ENCODE assay signal across 9 mouse cellular contexts in the genomic region with DNA sequence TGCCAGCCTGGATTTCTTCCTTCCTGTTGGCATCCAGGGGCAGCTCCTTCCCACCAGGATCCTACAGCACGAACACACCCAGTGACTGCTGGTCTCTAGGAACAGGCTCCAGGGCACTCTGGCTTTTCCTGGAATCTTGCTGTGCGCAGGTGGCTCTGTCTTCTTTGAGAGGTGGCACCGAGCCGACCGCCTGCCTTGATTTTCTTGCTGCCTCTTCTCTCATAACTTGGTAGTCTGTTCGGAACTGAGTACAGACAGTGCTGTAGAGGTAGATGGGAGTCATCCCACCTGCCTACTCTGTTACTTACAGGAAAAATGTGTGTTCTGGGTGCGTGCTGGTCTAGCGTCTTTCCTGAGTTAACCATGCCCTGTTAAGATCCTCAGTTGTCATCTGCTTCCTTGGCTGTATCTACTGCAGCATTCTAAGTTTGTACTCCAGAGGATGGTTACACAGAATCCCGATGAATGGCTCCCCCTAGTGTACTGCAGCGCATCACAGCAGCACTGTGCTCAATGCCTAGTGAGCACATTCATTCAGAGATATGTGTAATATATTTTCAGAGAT. TPM values are rescaled to one million over a fixed set of nuclear protein-coding genes. Genes with fewer than 3 reads are reported as not detected.
DNase-seq lines count a peak whose midpoint lies in the region; ATAC-seq and TF ChIP-seq lines count a peak whose summit lies in the region.
"Had no signal": no experiment of that assay in that cellular context is flagged by ENCODE, and none has a peak within 500 bp of the region (broad histone marks: within the 10 kb centered on the region; RNA-seq: fewer than 3 reads in every experiment).

No protein-coding gene starts in this region.

- no peak overlapping the region for H3K4me3 ChIP-seq in ES-Bruce4 (ENCODE audit: low read depth, low read length)
- no peak overlapping the region for H3K4me3 ChIP-seq in embryonic facial prominence, embryonic 10.5 days
- H3K4me3 ChIP-seq in heart, postnatal 0 days (ENCODE audit: low read depth, low read length) = no peak overlapping the region
- H3K4me3 ChIP-seq in neural tube, embryonic 15.5 days (replicated peaks) = no peak overlapping the region
- H3K4me3 ChIP-seq: limb, embryonic 15.5 days had no signal

- no peaks in the 10 kb centered on the region for H3K27me3 ChIP-seq in ES-Bruce4 (ENCODE audit: control insufficient read depth, insufficient read depth, low read length, poor library complexity, severe bottlenecking)
- no peaks in the 10 kb centered on the region for H3K27me3 ChIP-seq in embryonic facial prominence, embryonic 10.5 days (replicated peaks; ENCODE audit: low read depth, poor library complexity, severe bottlenecking)
- H3K27me3 ChIP-seq in heart, postnatal 0 days (ENCODE audit: control insufficient read depth, insufficient read depth, low read length) = 0 out of 2 replicates have a peak, but pooled peaks cover 3% of the 10 kb centered on the region
- no peaks in the 10 kb centered on the region for H3K27me3 ChIP-seq in neural tube, embryonic 15.5 days (replicated peaks)
- H3K27me3 ChIP-seq: limb, embryonic 15.5 days had no signal

- no peak for ATAC-seq in heart, postnatal 0 days (ENCODE audit: insufficient read depth, low read depth)
- ATAC-seq in neural tube, embryonic 15.5 days (ENCODE audit: low FRiP score) = peak; percentile 87

- DNase-seq in adrenal gland, adult 2 months = peak; percentile 73
- peak; percentile 53 for DNase-seq in embryonic facial prominence, embryonic 10.5 days (ENCODE audit: low spot score)
- DNase-seq in heart, postnatal 0 days (ENCODE audit: low spot score) = peak; percentile 58
- peak; percentile 70 to 90 for DNase-seq in layer of hippocampus, adult 18-20 months (ENCODE audit: low spot score in 2 of 2)
- peak; percentile 33 to 38 for DNase-seq in lung, adult 18-20 months
- peak; percentile 26 to 65 for DNase-seq in urinary bladder, postnatal 4 days (ENCODE audit: low spot score in 2 of 2)

- no peak for TF ChIP-seq EP300 in ES-Bruce4 (IDR thresholded peaks at IDR 0.05; ENCODE audit: insufficient read depth, low read depth, low read length)
- TF ChIP-seq EP300 in heart, postnatal 0 days (IDR thresholded peaks at IDR 0.05; ENCODE audit: low read depth) = no peak

- no peaks in the 10 kb centered on the region for H3K36me3 ChIP-seq in ES-Bruce4 (ENCODE audit: control insufficient read depth, insufficient read depth, low read length, poor library complexity, severe bottlenecking)
- H3K36me3 ChIP-seq in embryonic facial prominence, embryonic 10.5 days (replicated peaks) = no peaks in the 10 kb centered on the region
- no peaks in the 10 kb centered on the region for H3K36me3 ChIP-seq in heart, postnatal 0 days (replicated peaks; ENCODE audit: control insufficient read depth, insufficient read depth, low read length)
- no peaks in the 10 kb centered on the region for H3K36me3 ChIP-seq in neural tube, embryonic 15.5 days
- H3K36me3 ChIP-seq: limb, embryonic 15.5 days had no signal

- H3K9me3 ChIP-seq in ES-Bruce4 (replicated peaks; ENCODE audit: control insufficient read depth, insufficient read depth, low read length, poor library complexity, severe bottlenecking) = no peaks in the 10 kb centered on the region
- H3K9me3 ChIP-seq in embryonic facial prominence, embryonic 10.5 days = no peaks in the 10 kb centered on the region
- no peaks in the 10 kb centered on the region for H3K9me3 ChIP-seq in heart, postnatal 0 days (replicated peaks; ENCODE audit: control insufficient read depth, low read length)
- no peaks in the 10 kb centered on the region for H3K9me3 ChIP-seq in neural tube, embryonic 15.5 days (replicated peaks)
- H3K9me3 ChIP-seq: limb, embryonic 15.5 days had no signal

- no peaks in the 10 kb centered on the region for H3K4me1 ChIP-seq in ES-Bruce4 (ENCODE audit: control insufficient read depth, insufficient read depth, low read length)
- no peaks in the 10 kb centered on the region for H3K4me1 ChIP-seq in embryonic facial prominence, embryonic 10.5 days
- no peaks in the 10 kb centered on the region for H3K4me1 ChIP-seq in heart, postnatal 0 days (ENCODE audit: control insufficient read depth, insufficient read depth)
- H3K4me1 ChIP-seq in neural tube, embryonic 15.5 days = no peaks in the 10 kb centered on the region
- H3K4me1 ChIP-seq: limb, embryonic 15.5 days had no signal

- TF ChIP-seq CTCF in ES-Bruce4 (IDR thresholded peaks at IDR 0.05; ENCODE audit: low read depth, low read length) = peak; percentile 72
- peak; percentile 89 for TF ChIP-seq CTCF in heart, postnatal 0 days (IDR thresholded peaks at IDR 0.05; ENCODE audit: low read depth)

- no peak for TF ChIP-seq POLR2A in ES-Bruce4 (IDR thresholded peaks at IDR 0.05; ENCODE audit: insufficient read depth, low read length)

- H3K4me2 ChIP-seq in heart, postnatal 0 days (ENCODE audit: low read depth, low read length) = no peak overlapping the region
- no peak overlapping the region for H3K4me2 ChIP-seq in neural tube, embryonic 15.5 days
- H3K4me2 ChIP-seq: limb, embryonic 15.5 days had no signal

- H3K27ac ChIP-seq in ES-Bruce4 (ENCODE audit: insufficient read depth, low read length) = no peak overlapping the region
- no peak overlapping the region for H3K27ac ChIP-seq in embryonic facial prominence, embryonic 10.5 days (replicated peaks)
- no peak overlapping the region for H3K27ac ChIP-seq in heart, postnatal 0 days (ENCODE audit: low read depth)
- H3K27ac ChIP-seq in neural tube, embryonic 15.5 days (replicated peaks) = no peak overlapping the region
- H3K27ac ChIP-seq: limb, embryonic 15.5 days had no signal

- 58% methylated on average over 10 of the region's 10 CpGs for WGBS in embryonic facial prominence, embryonic 10.5 days
- WGBS in heart, postnatal 0 days = 56% methylated on average over 10 of the region's 10 CpGs
- WGBS in neural tube, embryonic 15.5 days = 62% methylated on average over 10 of the region's 10 CpGs

- H3K9ac ChIP-seq in ES-Bruce4 (ENCODE audit: low read depth, poor library complexity, severe bottlenecking) = no peak overlapping the region
- no peak overlapping the region for H3K9ac ChIP-seq in heart, postnatal 0 days (replicated peaks; ENCODE audit: low read depth, low read length)
- H3K9ac ChIP-seq in neural tube, embryonic 15.5 days (replicated peaks) = no peak overlapping the region
- H3K9ac ChIP-seq: limb, embryonic 15.5 days had no signal

RNA-seq across cellular contexts. Expression of a gene that starts 13.7 kb away (rescaled TPM):
- 35.5 and 39.7 TPM in 2 replicates for polyA plus RNA-seq in ES-Bruce4 (2011; ENCODE audit: insufficient read depth, insufficient read length, low read depth, missing spikeins)
- 10 to 100 TPM; 30.3 to 49.2 TPM for total RNA-seq in adrenal gland, adult 2 months (2021)
- 10.5 and 15.1 TPM in 2 replicates for polyA plus RNA-seq in adrenal gland, adult 2 months (2012; rRNA removed)
- 9.2 and 9.7 TPM in 2 replicates for polyA plus RNA-seq in embryonic facial prominence, embryonic 10.5 days (2016; fragmentation: Nextera tagmentation; extraction: Ambion mirVana)
- total RNA-seq in heart, postnatal 0 days (2014; rRNA removed; ENCODE audit: low replicate concordance) = 15.2 and 37.4 TPM in 2 replicates
- polyA plus RNA-seq in heart, postnatal 0 days (2015; fragmentation: Nextera tagmentation; extraction: Ambion mirVana) = 3.9 and 4.0 TPM in 2 replicates
- 10 to 100 TPM; 42.3 to 45.7 TPM for total RNA-seq in layer of hippocampus, adult 18-20 months (2021)
- polyA plus RNA-seq in neural tube, embryonic 15.5 days (2015; fragmentation: Nextera tagmentation; extraction: Ambion mirVana) = 7.6 and 11.2 TPM in 2 replicates
